Mouse (Mus musculus): Measurements from ENCODE around the gene Gm21863. TPM values are rescaled to one million over a fixed set of nuclear protein-coding genes. Genes with fewer than 3 reads are reported as not detected.
"Not testable (repeated sequence)": the region's sequence is repeated elsewhere in the genome, so short reads cannot be mapped to it uniquely, and the experiment has no call there.

Gm21863 gene
- 3.0 TPM in 1 of 2 replicates, not detected in the other for total RNA-seq (2012; rRNA removed)

DNA sequence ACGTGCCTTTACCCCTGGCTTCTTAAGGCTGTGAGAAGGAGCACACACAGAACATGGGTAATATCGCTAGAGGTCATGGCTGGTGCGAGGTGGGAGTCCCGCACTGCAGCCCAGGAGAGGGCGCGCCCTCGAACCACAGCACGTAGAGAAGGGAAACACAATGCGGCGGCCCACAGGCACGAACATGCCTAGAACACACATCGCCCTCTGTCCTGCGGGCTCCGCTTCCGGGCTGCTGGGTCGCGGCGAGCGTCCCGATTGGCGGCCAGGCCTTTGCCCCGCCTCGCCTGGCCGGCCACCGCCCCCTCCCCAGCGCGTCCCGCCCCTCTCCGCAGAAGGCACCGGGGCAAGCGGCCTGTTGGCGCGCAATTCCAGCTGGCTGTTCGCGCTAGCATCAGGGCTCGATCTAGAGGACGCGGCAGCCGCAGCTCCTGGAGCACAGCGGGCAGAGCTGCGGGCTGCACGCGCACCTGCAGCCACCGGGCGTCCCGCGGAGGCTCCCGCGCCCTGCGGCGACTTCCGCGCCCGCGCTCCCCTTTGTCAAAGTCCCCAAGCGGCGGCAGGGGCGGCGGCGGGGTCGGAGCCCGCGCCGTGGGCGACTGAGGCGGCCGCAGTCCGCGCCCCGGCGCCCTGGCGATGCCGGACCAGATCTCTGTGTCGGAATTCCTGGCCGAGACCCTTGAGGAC, at the start of gene Gm21863:
TSS of gene Gm21863 (plus strand) at position 637 of the 687 bp plus-strand sequence.
- in situ Hi-C loops (cut with MboI; ENCODE audit: low sequenced_read_pairs in 2 of 2, unreplicated experiment in 2 of 2); H3K27ac ChIP-seq (ENCODE audit: insufficient read depth, low read depth, low read length, poor library complexity, severe bottlenecking); DNase-seq (ENCODE audit: low read depth, low spot score); H3K4me3 ChIP-seq (ENCODE audit: insufficient read depth in 1 of 2, low read depth in 1 of 2, low read length in 2 of 2, poor library complexity in 1 of 2, severe bottlenecking in 1 of 2); H3K36me3 ChIP-seq (ENCODE audit: control insufficient read depth, insufficient read depth, low read length, poor library complexity, severe bottlenecking); H3K4me1 ChIP-seq (ENCODE audit: control insufficient read depth in 2 of 2, insufficient read depth in 2 of 2, low read length in 2 of 2, poor library complexity in 1 of 2); H3K9me3 ChIP-seq (ENCODE audit: control insufficient read depth, insufficient read depth, low read depth, low read length): not testable (repeated sequence)
- 0 out of 2 replicates have a peak within 1 kb of the TSS, but pooled peaks have one; percentile 17 for H3K9ac ChIP-seq (ENCODE audit: insufficient read depth, low read depth, low read length, poor library complexity, severe bottlenecking)

DNA sequence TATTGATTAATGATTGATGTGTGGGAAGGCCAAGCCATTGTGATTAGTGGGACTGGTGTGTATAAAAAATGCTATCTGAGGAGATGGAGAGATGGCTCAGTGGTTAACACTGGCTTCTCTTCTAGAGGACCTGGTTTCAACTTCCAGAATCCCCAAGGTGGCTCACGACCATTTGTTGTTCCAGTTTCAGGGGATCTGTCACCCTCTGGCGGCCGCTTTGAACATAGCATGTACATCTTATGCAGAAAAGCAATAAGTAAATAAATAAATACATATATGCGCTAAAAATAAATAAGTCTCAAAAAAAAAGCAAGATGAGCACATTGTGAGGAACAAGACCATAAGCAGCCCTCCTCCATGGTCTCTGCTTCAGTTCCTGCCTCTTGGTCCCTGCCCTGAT, 26.3 kb upstream of the Gm21863 start:
- H3K27ac ChIP-seq (ENCODE audit: insufficient read depth, low read depth, low read length, poor library complexity, severe bottlenecking); H3K9ac ChIP-seq (ENCODE audit: insufficient read depth, low read depth, low read length, poor library complexity, severe bottlenecking); H3K4me3 ChIP-seq (ENCODE audit: insufficient read depth in 1 of 2, low read depth in 1 of 2, low read length in 2 of 2, poor library complexity in 1 of 2, severe bottlenecking in 1 of 2); H3K36me3 ChIP-seq (ENCODE audit: control insufficient read depth, insufficient read depth, low read length, poor library complexity, severe bottlenecking); H3K9me3 ChIP-seq (ENCODE audit: control insufficient read depth, insufficient read depth, low read depth, low read length); H3K4me1 ChIP-seq (ENCODE audit: control insufficient read depth in 2 of 2, insufficient read depth in 2 of 2, low read length in 2 of 2, poor library complexity in 1 of 2): not testable (repeated sequence)
- peak; percentile 50 for DNase-seq (ENCODE audit: low read depth, low spot score)
- in situ Hi-C loops (cut with MboI; ENCODE audit: low sequenced_read_pairs in 2 of 2, unreplicated experiment in 2 of 2) = loop anchor here (25.0 kb wide), 1 partner anchor 741 kb away; no protein-coding TSS in a partner anchor
